Mouse (Mus musculus): ENCODE measurements at regions not wholly inside any gene's neighbourhood (a gene's known extent, or its start where the extent isn't known, plus 50 kb on each side); places are given as distances from the start of the nearest gene placed in this dataset.

- ATAC-seq, result no peak
Observed at GRCm38 (mm10) chr12:68871259-68871658, 287.7 kb downstream of the Rps29 start.

- ATAC-seq, result no peak
Observed at GRCm38 (mm10) chr12:68862991-68863356, 296.0 kb downstream of the Rps29 start.

GRCm38 (mm10) chr12:68862313-68862990 is 296.5 kb downstream of the Rps29 start:
- ATAC-seq, result no peak

- no peak for ATAC-seq
Observed at GRCm38 (mm10) chr12:68860332-68860731, 298.7 kb downstream of the Rps29 start.

GRCm38 (mm10) chr12:68849616-68850140 is 309.3 kb downstream of the Rps29 start:
- no peak for ATAC-seq

GRCm38 (mm10) chr12:68840815-68841214 is 318.2 kb downstream of the Rps29 start:
- no peak for ATAC-seq

GRCm38 (mm10) chr12:68840156-68840555 is 318.8 kb downstream of the Rps29 start:
- no peak for ATAC-seq

- no peak for ATAC-seq
Observed at GRCm38 (mm10) chr12:68836023-68836422, 323.0 kb downstream of the Rps29 start.

- no peak for ATAC-seq
Observed at GRCm38 (mm10) chr12:68833914-68834313, 325.1 kb downstream of the Rps29 start.

GRCm38 (mm10) chr12:68829404-68829803 is 329.6 kb downstream of the Rps29 start:
- ATAC-seq, result no peak

GRCm38 (mm10) chr12:68827549-68828249 is 331.3 kb downstream of the Rps29 start:
- ATAC-seq, result no peak

- no peak for ATAC-seq
Observed at GRCm38 (mm10) chr12:68794396-68794795, 364.6 kb downstream of the Rps29 start.

- ATAC-seq, result no peak
Observed at GRCm38 (mm10) chr12:68783636-68784035, 375.4 kb downstream of the Rps29 start.

- no peak for ATAC-seq
Observed at GRCm38 (mm10) chr12:68775503-68775902, 383.5 kb downstream of the Rps29 start.

- no peak for ATAC-seq
Observed at GRCm38 (mm10) chr12:68774800-68775199, 384.2 kb downstream of the Rps29 start.

- ATAC-seq, result no peak
Observed at GRCm38 (mm10) chr12:68758263-68759020, 400.5 kb downstream of the Rps29 start.

- no peak for ATAC-seq
Observed at GRCm38 (mm10) chr12:68728882-68729281, 430.1 kb downstream of the Rps29 start.

- no peak for ATAC-seq
Observed at GRCm38 (mm10) chr12:68718946-68719345, 440.0 kb downstream of the Rps29 start.

- ATAC-seq, result no peak
Observed at GRCm38 (mm10) chr12:68694275-68695267, 464.4 kb downstream of the Rps29 start.

- ATAC-seq, result no peak
Observed at GRCm38 (mm10) chr12:68688262-68688661, 470.7 kb downstream of the Rps29 start.

- no peak for ATAC-seq
Observed at GRCm38 (mm10) chr12:68683897-68684296, 475.1 kb downstream of the Rps29 start.

GRCm38 (mm10) chr12:68683176-68683575 is 475.8 kb downstream of the Rps29 start:
- no peak for ATAC-seq

Data from inflammation-experienced regulatory T-cells, adult 6 months (primary cell).